Mouse (Mus musculus) cerebellum, postnatal 4 days (tissue): ENCODE results near the gene Rfx4.

Experiments used
- DNase-seq, 2 experiments: peaks; one replicate each; pipeline ENCODE4 v3.0.0; 2022; ENCODE audit warnings: low spot score in 2 of 2, mixed read lengths in 1 of 2

Rfx4 gene

DNA sequence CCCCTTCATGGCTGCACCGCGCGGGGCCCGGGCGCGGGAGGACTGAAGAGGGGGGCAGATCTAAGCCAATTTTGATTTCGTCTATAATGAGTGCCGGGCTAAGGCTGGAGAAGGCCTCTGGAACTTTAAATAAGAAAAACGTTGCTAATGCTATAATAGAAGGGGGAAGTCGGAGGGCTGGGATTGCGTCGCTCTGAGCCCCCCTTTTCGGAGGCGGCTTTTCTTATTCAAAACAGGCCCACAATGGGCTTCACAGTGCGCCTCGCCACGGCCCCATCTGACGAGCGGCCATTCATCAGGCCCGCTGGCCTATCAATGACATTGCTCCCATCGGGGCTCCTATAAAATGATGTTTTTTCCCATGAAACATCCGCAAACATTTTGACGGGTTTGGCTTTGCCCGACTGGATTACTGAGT is at the start of gene Rfx4:
TSS of gene Rfx4 (plus strand) at position 277 of the 418 bp plus-strand sequence.
- peak in 1 of 2 experiments; percentile 54 for DNase-seq

DNA sequence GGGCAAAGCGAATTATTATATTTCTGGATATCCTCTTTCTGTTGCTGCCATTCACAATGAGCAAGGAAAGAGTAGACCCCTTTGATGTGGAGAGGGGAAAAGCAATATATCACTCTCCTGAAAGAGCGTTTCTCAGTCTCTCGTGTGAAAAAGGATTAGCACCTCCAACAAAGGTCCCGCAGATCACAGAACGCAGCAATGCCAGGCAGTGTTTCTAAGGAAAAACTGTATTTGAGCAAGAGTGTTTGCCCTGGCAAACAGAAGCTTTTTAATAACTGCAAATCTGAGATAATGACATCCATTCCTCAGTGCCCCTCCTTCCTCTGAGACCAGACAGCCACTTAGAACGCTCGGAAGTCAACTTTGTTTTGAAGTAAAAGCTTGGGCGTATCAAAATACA is 49.3 kb upstream of the Rfx4 start:
- DNase-seq, result no peak

DNA sequence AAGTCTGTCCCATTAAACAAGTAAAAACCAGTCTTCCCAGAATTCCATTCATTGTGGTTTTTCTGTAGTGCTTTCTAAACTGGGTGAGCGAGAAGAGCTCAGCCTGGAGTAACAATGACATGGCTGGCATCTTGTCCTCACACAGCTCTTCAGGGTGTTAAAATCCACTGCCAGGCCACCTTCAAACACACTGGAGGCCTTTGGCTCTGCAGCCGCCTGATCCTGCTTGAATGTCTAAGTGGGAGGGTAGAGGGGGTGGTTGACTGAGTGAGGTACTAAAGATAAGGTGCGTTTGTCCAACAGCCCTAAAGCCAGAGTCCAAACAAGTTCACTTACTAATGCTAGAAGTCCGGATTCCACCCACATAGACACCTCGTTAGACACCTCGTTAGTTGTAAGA is 48.6 kb upstream of the Rfx4 start:
- no peak for DNase-seq

DNA sequence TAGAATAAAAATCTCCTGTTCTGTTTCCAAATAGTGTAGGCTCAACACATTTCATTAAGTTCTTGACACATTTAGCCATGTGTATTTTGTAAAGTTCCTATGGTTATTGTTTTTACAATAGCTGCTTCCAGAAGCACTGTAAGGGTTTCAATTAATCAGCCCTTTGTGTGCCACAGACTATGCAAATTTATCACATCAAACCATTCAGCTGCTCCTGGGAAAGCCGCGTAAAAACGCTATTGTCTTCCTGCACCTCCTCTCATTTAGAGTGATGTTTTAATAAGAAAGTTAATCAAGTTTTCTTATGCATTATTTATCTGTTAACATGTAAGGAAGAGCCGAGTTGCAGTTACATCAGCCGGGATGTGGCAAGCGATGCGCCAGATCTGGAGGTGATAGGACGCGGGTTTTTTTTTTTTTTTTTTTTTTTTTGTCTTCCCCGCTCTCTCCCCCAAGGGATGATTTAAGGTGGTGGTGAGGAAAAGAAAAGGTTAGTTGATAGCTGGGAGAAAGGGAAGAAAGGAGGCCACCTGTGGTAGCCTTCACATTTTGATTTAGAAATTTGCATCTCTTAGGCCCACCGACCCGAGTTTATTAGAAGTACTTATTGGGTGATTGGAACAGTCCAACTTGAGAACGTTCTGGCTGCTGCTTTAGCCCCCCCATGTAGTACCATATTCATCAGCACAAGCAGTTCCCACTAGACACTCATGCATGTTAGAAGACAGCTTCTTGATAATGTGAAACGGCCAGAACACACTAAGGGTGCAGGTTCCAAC is 47.9 kb upstream of the Rfx4 start:
- no peak for DNase-seq

DNA sequence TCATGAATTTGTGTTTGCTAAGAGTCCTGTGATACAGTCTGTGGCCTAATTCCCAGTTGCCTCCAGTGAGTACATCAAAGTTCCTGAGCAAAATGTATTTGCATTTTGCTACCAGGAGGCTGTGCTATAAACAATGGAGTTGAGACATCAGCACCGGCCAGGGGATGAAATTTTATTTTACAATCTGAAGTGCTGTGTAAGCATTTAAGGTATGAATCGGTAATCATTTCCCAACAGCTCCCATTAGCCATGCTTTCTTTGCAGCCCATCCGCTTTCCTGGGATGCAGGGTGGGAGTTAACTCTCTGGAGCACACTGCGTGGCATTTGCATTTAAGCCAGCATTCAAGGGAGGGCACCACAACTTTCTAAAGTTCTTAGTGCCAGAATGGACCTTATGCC is 45.7 kb upstream of the Rfx4 start:
- DNase-seq, result no peak

DNA sequence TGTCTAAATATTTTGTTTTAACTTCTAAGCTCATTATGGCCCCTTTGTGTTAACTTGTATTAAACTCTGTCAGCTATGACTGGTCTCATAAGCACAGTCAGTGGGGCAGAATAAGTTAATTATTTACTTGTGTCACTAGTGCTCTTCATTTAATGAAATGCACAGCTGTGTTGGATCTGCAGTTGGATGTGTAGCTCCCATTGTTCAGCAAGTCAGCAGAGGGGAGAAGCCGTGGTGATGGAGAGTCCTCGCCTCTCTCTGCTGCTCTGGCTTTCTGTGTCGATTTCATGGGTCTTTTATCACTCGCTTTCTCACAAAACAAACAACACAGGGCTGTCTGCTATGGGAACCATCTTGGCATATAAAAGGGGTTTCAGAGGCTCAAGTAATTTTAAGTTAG is 45.0 kb upstream of the Rfx4 start:
- no peak for DNase-seq

DNA sequence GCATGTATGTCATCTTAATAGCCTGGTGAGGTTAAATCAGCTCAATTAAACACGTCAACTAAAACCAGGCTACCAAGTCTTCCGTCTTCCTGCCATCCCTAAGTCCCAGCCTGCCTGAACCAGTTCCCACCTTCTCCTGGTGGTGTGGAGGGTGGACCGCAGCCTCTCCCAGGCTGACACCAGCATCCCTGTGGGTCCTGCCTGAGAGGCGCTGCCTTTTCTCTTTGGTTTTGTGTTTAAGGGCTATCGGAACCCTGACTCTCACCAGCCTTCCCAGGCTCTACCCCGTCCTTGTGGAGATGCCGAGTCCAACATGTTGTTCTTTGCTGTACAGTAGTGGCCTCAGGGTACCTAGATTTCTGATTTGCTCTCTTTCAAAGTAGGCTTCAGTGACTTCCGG is 44.4 kb upstream of the Rfx4 start:
- no peak for DNase-seq

DNA sequence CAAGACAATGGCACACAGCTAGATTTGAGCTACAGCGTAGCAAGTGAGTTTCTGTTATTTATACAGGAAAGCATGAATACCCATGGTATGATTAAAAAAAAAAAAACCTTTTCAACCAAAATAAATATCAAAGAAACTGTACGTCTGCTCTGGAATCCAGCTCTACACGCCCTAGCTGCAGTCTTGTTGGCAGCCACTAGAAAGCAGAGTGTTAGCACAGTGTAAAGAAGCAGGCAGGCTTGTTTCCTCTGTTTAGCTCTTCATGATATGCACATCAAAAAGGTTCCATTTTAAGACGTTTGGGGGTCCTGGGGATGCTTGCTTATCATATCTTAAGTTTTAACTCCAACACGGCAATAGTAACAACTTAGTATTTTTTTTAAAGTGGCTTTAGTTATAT is 43.9 kb upstream of the Rfx4 start:
- no peak for DNase-seq

DNA sequence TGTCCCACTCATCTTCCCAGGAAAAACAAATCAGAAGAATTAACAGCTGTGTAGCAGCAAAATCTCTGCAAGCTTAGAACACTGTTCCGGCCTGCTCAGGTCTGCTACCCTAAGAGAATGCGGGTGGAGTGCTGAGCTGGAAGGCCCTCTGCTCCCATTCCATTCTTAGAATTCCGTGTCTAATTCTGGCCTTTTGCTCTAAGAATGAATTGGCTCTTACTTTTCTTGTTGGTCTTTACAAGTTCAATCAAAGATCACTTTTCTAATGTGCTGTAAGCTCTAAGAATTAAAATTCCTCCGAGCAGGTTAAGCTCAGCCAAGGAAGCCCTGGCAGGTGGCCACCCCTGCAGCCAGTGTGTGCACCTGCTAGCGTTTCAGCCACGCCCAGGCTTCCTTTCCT is 43.3 kb upstream of the Rfx4 start:
- DNase-seq, result no peak

DNA sequence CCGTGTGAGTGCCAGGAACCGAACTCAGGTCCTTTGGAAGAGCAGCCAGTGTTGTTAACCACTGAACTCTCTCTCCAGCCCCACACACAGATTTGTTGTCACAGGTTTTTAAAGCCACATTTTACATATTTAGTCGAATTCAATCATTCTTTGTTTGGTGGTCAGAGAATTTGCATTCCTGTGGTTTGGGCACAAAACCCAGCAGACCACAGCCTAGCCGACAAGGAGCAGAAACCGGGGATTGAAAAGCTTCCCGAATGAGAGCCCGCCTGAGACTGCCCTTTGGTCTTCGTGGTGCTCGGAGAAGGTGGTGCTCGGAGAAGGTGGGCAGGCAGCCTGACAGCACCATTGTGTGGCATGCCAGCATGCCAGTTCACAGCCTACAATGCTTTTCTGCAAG is 42.8 kb upstream of the Rfx4 start:
- DNase-seq, result no peak

DNA sequence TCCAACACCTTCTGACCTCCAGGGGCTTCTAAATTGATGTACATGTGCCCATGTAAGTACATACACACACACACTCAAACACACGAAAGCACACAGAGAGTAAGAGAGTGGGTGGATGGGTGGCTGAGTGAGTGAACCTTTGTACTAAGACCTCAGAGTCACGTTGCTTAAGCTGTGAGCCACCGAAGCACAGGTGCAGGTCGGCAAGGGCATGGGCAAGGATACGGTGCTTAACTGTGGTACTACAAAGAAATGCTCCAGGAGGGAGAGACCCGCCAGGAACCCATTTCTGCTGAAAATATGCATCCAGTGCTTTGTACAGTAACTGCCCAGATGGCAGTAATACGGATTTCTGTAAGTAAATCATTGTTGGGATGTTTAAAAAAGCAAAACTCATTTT is 40.2 kb upstream of the Rfx4 start:
- DNase-seq, result no peak

DNA sequence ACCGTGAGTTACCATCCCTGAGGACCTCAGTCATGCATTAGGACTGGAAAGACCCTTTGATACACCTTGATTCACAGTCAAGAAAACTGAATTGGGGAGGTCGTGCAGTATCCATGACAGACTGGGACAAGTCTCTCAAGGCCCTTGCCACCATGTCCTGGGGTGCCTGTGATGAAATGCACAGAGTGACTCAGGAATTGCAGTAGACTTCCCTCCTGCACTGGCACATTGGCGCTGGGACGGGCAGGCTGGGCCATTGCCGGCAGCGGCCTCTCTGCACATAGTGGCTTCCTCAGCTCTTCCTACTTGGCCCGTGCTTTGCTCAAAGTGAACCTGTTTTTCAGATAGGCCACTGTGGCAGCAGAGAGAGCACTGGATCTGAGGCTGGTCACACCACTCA is 39.3 kb upstream of the Rfx4 start:
- no peak for DNase-seq

DNA sequence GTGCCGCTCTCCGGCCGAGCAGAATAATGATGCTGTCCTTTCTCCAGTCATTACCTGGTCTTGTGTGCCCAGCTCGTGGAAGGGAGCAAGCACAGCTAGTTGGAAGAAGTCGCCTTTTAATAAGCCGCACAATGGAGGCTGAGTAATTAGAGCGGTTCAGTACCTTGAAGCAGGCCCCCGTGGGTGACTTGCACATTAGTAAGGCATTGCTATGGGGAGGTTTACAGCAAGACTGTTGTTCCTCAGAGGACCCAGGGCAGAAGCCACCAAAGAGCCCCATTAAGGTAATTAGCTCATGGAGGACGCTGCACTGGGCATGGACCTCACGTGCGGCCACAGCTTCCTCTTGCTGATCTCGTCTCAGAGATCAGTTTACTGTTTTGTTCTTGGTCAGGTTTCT is 33.2 kb upstream of the Rfx4 start:
- DNase-seq, result no peak

DNA sequence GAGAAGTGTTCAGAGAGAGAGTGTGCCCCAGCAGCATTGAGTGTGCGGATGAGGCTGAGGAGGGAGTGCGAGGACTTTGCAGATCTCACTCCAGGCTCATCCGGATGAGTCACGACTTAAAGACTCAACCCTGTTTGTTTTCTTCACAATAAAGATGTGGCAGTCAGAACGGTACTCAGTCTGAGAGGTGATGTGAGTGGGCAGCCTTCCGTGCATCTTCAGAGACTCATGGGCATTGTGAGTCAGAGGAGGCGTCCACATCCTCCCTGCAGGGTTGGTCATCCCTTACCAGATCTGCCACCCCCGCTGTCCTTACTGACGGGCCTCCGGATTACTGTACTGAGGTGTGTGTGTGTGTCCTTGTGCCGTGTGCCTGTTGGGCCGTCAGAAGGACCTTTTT is 28.9 kb upstream of the Rfx4 start:
- DNase-seq, result no peak

DNA sequence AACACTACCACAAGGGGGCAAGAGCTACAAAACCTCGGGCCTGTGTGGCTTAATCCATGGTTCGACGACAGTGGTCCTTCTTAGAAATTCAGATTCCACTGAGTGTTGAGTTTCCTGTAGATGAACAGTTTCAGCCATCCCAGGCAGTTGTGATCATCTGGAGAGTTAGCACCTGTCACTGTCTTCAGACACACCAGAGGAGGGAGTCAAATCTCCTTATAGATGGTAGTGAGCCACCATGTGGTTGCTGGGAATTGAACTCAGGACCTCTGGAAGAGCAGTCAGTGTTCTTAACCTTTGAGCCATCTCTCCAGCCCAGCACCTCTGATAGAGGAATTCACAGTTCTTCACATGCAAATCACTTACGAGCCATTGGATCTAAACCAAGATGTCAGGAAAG is 28.1 kb upstream of the Rfx4 start:
- DNase-seq, result no peak

DNA sequence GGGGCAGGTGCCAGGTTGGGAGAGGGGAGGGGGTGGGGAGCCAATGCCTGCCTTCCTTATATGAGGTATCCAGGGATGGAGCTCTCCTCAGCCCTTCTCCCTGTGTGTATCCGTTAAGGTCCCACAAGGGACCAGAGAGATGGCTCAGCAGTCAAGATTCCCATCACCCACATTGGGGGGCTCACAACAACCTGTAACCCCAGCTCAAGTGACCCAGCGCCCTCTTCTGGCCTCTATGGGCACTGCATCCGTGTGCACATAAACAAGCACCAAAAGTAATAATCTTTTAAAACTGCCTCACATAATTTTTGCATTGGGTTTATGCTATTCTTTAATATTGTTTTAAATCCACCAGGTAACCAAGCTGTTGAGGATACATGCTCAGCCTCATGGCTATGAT is 25.8 kb upstream of the Rfx4 start:
- DNase-seq, result no peak

DNA sequence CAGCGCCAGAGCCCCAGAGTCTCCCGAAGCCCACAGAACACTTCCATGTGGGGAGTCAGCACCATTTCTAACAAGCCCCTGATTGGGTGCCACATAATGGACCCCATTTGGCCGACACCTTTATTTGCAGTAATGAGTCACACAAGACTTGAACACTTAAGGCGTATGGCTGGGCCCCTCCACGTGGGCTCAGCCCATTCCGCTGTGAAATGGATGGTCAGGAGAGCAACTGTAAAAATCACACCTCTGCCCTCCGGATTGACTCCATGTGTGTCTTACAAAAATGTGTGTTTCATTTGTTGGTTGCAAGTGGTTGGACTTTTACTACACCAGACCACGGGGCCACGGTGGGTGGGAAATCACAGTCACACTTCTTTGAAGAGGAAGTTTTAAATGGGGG is 24.9 kb upstream of the Rfx4 start:
- no peak for DNase-seq

DNA sequence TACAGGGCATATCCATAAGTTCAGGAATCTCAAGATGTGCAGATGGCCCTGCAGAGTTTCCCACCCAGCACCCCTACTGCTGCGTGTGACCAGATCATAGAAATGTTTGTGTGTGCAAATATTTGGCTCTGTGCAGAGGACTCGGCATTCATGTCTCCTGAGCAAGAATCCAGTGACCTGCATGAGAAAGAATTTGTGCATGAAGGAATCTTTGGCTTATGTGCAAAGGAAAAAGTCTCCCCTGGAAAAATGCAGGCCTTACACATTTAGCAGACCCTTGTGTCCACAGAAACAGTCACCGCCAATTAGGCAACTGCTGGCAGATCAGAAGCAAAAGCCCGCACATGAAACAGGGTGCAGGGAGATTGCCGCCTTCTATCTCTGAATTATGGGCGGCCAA is 22.4 kb upstream of the Rfx4 start:
- no peak for DNase-seq

DNA sequence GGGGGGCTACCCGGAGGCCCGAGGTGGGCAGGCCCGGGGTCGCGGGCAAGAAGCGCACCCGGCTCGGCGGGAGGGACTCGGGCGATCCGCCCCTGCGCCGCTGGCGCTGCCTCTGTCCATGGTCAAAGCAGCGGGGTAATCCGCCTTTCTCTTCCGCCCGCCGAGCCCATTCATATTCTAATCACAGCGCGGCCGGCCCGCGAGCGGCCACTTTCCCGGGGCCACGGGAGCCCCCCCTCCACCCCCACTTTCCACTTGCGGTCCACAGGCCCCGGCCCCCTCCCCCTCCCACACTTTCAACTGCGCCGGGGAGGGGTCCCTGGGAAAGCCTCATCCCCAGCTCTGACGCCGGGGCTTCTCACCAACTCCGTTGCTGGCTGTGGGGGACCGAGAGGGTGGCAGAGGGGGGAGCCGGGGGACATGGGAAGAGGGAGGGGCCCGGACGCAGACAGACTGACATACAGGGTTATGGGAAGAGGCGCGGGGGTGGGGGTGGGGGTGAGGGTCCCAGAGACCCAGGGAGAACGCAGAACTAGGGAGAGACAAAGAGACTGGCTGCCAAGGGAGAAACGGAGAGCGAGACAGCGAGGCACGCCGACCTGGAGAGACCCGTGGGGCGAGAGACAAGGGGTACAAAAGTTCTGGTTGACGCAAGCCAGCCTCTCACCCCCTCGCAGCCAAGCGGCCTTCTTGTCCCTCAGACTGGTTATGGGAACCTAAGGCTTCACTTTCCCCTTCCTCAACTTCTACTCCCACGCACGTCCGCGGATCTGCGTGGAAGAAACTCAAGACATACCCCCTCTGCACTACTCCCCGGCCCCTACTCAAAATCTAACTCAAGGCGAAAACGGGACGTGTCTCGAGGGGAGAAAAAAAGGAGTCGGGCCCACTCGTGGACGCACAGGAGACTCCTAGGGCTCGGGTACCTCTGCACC is 744 bp upstream of the Rfx4 start:
- DNase-seq, result peak in 1 of 2 experiments; percentile 50

DNA sequence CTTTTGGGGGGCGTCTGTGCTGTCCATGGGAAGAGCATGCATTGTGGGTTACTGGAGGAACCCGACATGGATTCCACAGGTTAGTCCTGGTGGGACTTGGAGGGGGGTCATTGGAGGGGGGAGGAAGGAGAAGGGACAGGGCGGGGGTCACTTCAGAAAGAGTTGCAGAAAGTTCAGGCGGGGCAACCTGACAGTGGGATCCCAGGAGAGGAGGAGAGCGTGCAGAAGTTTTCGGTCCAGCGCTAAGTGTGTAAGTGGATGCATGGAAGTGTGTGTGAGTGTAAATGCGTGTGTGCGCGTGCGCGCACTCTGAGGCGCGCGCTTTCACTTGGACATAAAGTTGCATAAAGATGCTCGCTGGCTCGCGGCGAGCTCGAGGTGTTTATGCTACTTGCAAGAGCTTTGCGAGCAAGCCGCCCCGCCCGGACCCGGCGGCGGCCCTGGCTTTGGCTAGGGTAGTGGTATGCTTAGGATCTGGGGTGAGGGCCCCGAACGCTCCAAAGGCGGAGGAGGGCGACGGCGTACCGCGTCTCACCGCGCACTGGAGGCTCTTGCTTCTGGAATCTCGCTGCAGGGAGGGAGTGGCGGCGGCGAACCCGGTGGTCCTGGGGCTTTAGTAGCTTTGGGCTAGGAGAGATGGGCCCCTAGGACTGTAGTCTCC is 703 bp downstream of the Rfx4 start:
- peak in 1 of 2 experiments; percentile 26 for DNase-seq

DNA sequence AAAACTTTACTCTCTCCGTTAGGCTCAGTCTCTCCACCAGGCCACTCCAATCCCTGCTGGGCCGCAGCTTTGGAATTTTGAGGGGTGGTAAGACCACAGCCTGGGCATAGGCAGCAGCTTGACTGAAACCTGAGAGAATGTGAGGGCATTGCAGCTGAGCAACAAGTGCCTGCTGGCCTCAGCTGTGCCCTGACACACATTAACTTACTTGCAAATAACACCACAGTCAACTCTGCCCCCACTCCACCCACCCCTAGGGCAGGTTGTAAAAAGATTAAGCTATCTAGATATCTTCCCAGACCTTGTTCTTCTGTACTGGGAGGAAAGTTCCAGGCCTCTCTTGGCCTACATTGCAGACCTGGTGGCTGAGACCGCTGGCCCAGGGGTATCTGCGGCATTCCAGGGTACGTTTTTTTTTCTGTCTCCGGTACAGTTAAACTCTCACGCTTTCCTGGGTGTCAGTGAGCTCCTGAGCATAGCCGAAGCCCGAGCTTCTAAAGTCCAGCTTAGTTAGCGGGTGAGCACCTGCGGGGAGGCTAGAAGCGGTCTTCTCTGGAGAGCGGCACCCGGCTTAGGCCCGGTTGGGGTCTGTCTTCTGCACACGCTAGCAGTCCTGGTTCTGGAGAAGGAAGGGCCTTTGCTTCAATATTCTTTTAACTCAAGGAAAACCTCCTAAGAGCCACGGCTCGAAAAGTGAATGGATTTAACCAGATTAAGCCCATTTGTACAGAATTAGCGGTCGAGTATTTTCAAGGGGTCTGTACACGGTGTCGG is 1.8 kb downstream of the Rfx4 start:
- DNase-seq, result no peak

DNA sequence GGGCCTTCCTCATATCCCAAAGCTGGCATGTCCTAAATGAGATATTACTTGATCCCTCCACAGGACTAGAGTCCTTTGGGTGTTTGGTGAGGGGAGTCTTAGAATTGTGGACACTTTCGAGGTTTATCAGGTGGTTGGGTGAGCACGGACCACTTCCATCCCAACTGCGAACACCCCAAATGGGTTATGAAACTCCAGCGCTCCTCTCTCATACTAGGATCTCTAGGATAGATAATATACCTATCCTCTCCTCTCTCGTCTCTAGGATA is 2.3 kb downstream of the Rfx4 start:
- DNase-seq, result no peak
